Mouse (Mus musculus): ENCODE measurements around the gene Usp42. TPM values are rescaled to one million over a fixed set of nuclear protein-coding genes. Genes with fewer than 3 reads are reported as not detected.

The Usp42 gene
- total RNA-seq, 2 experiments from 2014 or later, result 6.7 to 11.0 TPM

GRCm38 (mm10) chr5:143690392-143690791 lies 41.7 kb downstream of the Usp42 start:
- DNase-seq, result no peak

GRCm38 (mm10) chr5:143687589-143687988 lies 44.5 kb downstream of the Usp42 start:
- no peak for DNase-seq

- no peak for DNase-seq
Measured at GRCm38 (mm10) chr5:143686456-143686855, 45.6 kb downstream of the Usp42 start.

GRCm38 (mm10) chr5:143684911-143685390 lies 47.1 kb downstream of the Usp42 start:
- no peak for DNase-seq

- no peak for DNase-seq
Measured at GRCm38 (mm10) chr5:143683696-143684095, 48.4 kb downstream of the Usp42 start.

- no peak for DNase-seq
Measured at GRCm38 (mm10) chr5:143679654-143680053, 52.4 kb downstream of the Usp42 start.

GRCm38 (mm10) chr5:143678634-143679271 lies 53.3 kb downstream of the Usp42 start:
- no peak for DNase-seq

GRCm38 (mm10) chr5:143677363-143677762 lies 54.7 kb downstream of the Usp42 start:
- DNase-seq, result no peak

GRCm38 (mm10) chr5:143676218-143676985 lies 55.7 kb downstream of the Usp42 start:
- no peak for DNase-seq

GRCm38 (mm10) chr5:143674576-143674975 lies 57.5 kb downstream of the Usp42 start:
- no peak for DNase-seq

- DNase-seq, result no peak
Measured at GRCm38 (mm10) chr5:143670740-143671415, 61.2 kb downstream of the Usp42 start.

- DNase-seq, result no peak
Measured at GRCm38 (mm10) chr5:143669839-143670238, 62.2 kb downstream of the Usp42 start.

GRCm38 (mm10) chr5:143669393-143669792 lies 62.7 kb downstream of the Usp42 start:
- no peak for DNase-seq

GRCm38 (mm10) chr5:143668884-143669283 lies 63.2 kb downstream of the Usp42 start:
- DNase-seq, result no peak

- DNase-seq, result no peak
Measured at GRCm38 (mm10) chr5:143666015-143666414, 66.1 kb downstream of the Usp42 start.

GRCm38 (mm10) chr5:143665561-143665960 lies 66.5 kb downstream of the Usp42 start:
- DNase-seq, result no peak

GRCm38 (mm10) chr5:143663074-143663687 lies 68.9 kb downstream of the Usp42 start:
- DNase-seq, result no peak

Other genes starting within 250 kb of the Usp42 start
- gene Rac1, start 204.2 kb downstream of the Usp42 start, total RNA-seq (2021), result 100 to 1,000 TPM; 237 to 250 TPM
- gene Cyth3, start 109.8 kb downstream of the Usp42 start, total RNA-seq (2021), result 10 to 100 TPM; 39.9 to 51.8 TPM
- 10 to 100 TPM; 23.6 to 23.8 TPM for gene Eif2ak1, start 85.5 kb upstream of the Usp42 start, total RNA-seq (2021)
- gene Ankrd61, start 165.4 kb upstream of the Usp42 start, total RNA-seq (2021), result not detected
- 100 to 1,000 TPM in 1 of 2 experiments, 10 to 100 TPM in 1; 86.1 to 101 TPM for gene Aimp2, start 177.6 kb upstream of the Usp42 start, total RNA-seq (2021)
- gene Pms2, start 177.7 kb upstream of the Usp42 start, total RNA-seq (2021), result 1 to 10 TPM; 5.8 to 7.8 TPM
- under 1 TPM in 1 of 2 experiments, not detected in 1; 0.52 TPM for gene Gm42421, start 195.9 kb upstream of the Usp42 start, total RNA-seq (2021)
- 1 to 10 TPM; 1.2 to 1.5 TPM for gene Rsph10b, start 200.8 kb upstream of the Usp42 start, total RNA-seq (2021)

All from gastrocnemius, postnatal 10 days (tissue).